Mouse (Mus musculus) hindbrain, embryonic 12.5 days (tissue): ENCODE measurements at regions not wholly inside any gene's neighbourhood (a gene's known extent, or its start where the extent isn't known, plus 50 kb on each side); places are given as distances from the start of the nearest gene placed in this dataset.

ENCODE experiments used
- ATAC-seq: fragments of 200-750 bp; cut with Nextera tagmentation; 2 replicates; pipeline ENCODE4 v1.8.0; 2017; ENCODE audit warnings: moderate TSS enrichment; ENCODE audit not compliant: low FRiP score
- H3K27ac ChIP-seq: fragments of 300-500 bp; sonication (generic); 2 replicates; pipeline ENCODE4 v1.5.1; 2016; ENCODE audit warnings: mild to moderate bottlenecking
- H3K27me3 ChIP-seq: fragments of 300-500 bp; sonication (generic); 2 replicates; pipeline ENCODE4 v1.6.1; 2016; ENCODE audit warnings: mild to moderate bottlenecking
- H3K36me3 ChIP-seq: fragments of 300-500 bp; sonication (generic); 2 replicates; pipeline ENCODE4 v1.6.1; 2016; ENCODE audit warnings: mild to moderate bottlenecking
- H3K4me1 ChIP-seq: fragments of 300-500 bp; sonication (generic); 2 replicates; pipeline ENCODE4 v1.6.1; 2016
- H3K4me2 ChIP-seq: fragments of 300-500 bp; sonication (generic); replicated peaks from 2 replicates; pipeline ENCODE4 v1.6.1; 2016; ENCODE audit warnings: mild to moderate bottlenecking
- H3K4me3 ChIP-seq: fragments of 300-500 bp; sonication (generic); 2 replicates; pipeline ENCODE4 v1.5.1; 2016; ENCODE audit warnings: mild to moderate bottlenecking
- H3K9ac ChIP-seq: fragments of 300-500 bp; sonication (generic); 2 replicates; pipeline ENCODE4 v1.6.1; 2016; ENCODE audit warnings: mild to moderate bottlenecking, moderate library complexity
- H3K9me3 ChIP-seq: fragments of 300-500 bp; sonication (generic); replicated peaks from 2 replicates; pipeline ENCODE4 v1.6.1; 2016; ENCODE audit warnings: mild to moderate bottlenecking
- WGBS: fragments of 180-500 bp; shearing (Covaris S2); methylation state at CpG from one replicate; pipeline ENCODE4 v1.1.7; 2016; 5-methylcytosine and 5-hydroxymethylcytosine counted together

DNA sequence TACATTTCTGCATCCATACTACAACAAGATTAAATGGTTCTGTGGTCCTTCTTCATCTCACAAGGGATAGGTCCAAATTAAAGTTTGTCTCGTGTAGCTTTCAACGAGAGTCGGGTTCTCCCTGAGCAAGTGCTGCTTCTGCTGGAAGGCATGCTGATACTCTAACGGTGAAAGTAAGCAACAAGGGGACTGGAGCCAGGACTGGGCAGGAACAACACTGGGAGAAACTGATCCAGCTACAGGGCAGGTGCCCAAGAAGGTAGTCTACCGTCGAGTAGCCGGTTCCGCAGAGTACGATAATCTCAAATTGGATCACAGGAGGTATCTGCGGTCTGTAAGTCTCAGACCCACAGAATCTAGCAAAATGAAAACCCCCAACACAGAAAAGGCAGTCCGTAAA is 74.2 kb upstream of the Atp2b1 start:
- no peaks in the 10 kb centered on the region for H3K36me3 ChIP-seq
- no peak for ATAC-seq
- WGBS: 96% methylated on average over 11 of the region's 11 CpGs
- no peak overlapping the region for H3K9ac ChIP-seq
- H3K27me3 ChIP-seq: no peaks in the 10 kb centered on the region
- peaks cover 26% of the 10 kb centered on the region for H3K9me3 ChIP-seq
- no peaks in the 10 kb centered on the region for H3K4me1 ChIP-seq
- no peak overlapping the region for H3K4me2 ChIP-seq
- H3K27ac ChIP-seq: no peak overlapping the region
- no peak overlapping the region for H3K4me3 ChIP-seq

DNA sequence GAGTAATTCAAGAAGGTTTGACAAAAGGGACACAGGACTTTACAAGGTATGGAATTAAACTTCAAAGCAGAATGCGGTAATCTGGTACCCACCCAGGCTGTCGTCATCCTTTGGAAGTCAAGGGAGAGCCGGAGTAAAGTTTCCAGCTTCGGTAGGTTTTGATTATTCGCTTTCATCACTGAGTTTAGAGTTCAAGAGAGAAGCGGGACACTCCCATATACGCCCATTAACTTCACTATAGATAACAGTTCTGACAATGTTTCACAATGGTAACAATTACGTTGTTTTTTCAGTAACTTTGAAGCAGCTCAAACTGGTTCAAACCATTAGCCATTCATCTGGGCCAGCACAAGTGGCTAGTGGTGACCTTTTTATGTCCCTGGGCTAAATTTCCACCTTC is 73.8 kb upstream of the Atp2b1 start:
- Histone ChIP-seq H3K27me3 (no peaks in the 10 kb centered on the region), H3K27ac (no peak overlapping the region), H3K4me1 (no peaks in the 10 kb centered on the region), H3K4me3 (no peak overlapping the region), H3K36me3 (no peaks in the 10 kb centered on the region), H3K9me3 (peaks cover 26% of the 10 kb centered on the region), H3K4me2 (no peak overlapping the region), H3K9ac (no peak overlapping the region)
- ATAC-seq: no peak
- 87% methylated on average over 8 of the region's 8 CpGs for WGBS

DNA sequence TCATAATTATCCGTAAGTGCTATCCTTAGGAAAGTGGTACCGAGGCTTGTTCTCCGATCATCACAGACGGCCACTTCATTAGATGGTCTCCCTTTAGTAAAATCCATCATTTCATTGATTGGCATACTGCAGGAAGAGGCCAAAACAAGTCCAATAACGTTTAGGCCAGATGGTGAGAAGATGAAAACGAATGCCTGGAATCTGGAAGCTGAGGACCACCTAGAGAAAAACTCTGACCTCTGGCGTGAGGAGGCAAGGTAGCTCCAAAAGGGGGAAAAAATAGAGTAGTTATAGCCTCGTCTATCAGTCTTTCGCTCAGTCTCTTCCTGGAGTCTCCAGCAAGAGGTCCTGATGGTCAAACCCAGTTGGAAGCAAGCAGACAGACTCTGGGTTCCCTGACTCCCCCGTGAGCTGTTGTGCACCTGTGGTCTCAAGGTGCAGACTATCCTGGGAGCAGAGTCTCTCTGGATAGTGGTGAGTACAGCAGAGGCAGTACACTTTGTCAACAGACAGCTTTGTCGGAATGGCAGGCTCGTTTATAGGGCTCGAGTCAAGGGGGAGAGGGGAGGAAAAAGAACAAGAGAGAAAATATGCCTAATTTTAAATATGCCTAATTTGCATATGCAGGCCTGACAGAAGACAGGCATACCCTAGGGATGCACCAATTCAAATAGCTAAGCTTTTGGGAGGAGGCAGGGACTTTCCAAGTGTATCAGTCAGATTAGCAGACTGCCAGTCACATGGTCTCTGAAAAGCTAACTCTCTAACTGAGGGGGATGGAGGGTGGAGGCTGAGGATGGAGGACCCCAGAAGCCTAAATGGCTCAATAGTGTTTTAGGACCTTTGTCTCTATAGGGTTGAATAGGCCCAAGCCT is 73.0 kb upstream of the Atp2b1 start:
- no peak for ATAC-seq
- Histone ChIP-seq H3K4me1 (no peaks in the 10 kb centered on the region), H3K27ac (no peak overlapping the region), H3K36me3 (no peaks in the 10 kb centered on the region), H3K9ac (no peak overlapping the region), H3K4me3 (no peak overlapping the region), H3K9me3 (peaks cover 26% of the 10 kb centered on the region), H3K27me3 (no peaks in the 10 kb centered on the region), H3K4me2 (no peak overlapping the region)
- 85% methylated on average over 13 of the region's 13 CpGs for WGBS

DNA sequence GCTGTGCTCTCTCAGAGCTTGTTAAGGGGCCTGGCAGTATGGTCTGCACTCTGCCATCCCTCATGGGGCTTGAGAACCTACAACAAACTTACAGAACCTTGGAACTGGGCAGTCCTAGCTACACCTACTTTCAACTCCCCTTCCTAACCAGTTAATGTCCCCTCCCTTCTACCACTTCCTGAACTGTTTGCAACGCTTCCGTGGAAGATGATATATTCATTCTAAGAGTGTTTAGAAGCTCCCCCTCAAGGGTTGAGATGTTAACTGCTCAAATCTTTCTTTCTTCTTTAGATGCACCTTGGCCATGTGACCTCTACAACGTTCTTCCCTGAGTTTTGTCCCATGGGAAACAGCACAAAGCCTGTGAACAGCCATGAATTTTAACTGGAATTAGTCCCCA is 72.3 kb upstream of the Atp2b1 start:
- ATAC-seq: no peak
- no peak overlapping the region for H3K9ac ChIP-seq
- no peaks in the 10 kb centered on the region for H3K27me3 ChIP-seq
- H3K36me3 ChIP-seq: no peaks in the 10 kb centered on the region
- WGBS: 86% methylated on average over 3 of the region's 3 CpGs
- H3K27ac ChIP-seq: no peak overlapping the region
- H3K4me2 ChIP-seq: no peak overlapping the region
- peaks cover 26% of the 10 kb centered on the region for H3K9me3 ChIP-seq
- H3K4me1 ChIP-seq: no peaks in the 10 kb centered on the region
- no peak overlapping the region for H3K4me3 ChIP-seq

DNA sequence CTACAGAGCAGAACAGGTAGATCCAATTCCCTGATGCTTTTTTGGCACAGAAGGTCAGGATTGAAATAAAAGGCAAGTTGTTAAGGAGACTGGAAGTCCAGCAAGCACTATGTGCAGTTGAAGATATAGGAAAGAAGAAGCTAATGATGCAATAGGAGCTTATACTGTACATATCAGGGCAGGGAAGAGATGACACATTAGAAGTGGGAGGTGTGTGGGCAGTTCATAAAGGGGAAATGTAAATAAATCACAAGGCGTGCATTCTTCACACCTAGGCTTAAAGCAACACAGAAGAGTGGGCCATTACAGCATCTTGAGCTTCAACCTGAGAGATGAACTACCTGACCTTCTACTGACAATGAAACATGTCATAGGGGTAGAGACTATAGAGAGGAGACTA is 71.5 kb upstream of the Atp2b1 start:
- no peak for ATAC-seq
- no peak overlapping the region for H3K9ac ChIP-seq
- 91% methylated on average over 1 of the region's 1 CpGs for WGBS
- no peaks in the 10 kb centered on the region for H3K4me1 ChIP-seq
- no peak overlapping the region for H3K27ac ChIP-seq
- no peaks in the 10 kb centered on the region for H3K36me3 ChIP-seq
- H3K9me3 ChIP-seq: peaks cover 26% of the 10 kb centered on the region
- H3K4me3 ChIP-seq: no peak overlapping the region
- H3K27me3 ChIP-seq: no peaks in the 10 kb centered on the region
- no peak overlapping the region for H3K4me2 ChIP-seq

DNA sequence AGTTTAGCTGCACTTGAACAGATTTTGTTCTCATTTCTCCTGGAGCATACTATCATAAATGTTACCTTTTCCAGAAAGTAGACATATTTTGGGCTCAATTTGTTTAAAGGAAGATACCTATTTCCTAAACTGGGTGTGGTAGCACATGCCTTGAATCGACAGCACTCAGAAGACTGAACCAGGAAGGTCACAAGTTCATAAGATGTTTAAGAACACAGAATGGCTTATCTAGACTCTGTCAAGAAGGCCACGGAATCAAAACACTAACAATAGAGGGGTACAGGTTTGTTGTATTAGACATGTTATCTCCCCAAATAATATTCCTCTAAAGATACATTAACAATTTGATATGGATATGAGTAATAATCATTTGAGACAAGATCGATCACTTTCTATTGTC is 64.4 kb upstream of the Atp2b1 start:
- H3K4me1 ChIP-seq: no peaks in the 10 kb centered on the region
- no peak overlapping the region for H3K27ac ChIP-seq
- no peaks in the 10 kb centered on the region for H3K27me3 ChIP-seq
- ATAC-seq: no peak
- H3K4me2 ChIP-seq: no peak overlapping the region
- H3K4me3 ChIP-seq: no peak overlapping the region
- no peaks in the 10 kb centered on the region for H3K36me3 ChIP-seq
- H3K9me3 ChIP-seq: 0 out of 2 replicates have a peak, but pooled peaks cover under 1% of the 10 kb centered on the region
- no peak overlapping the region for H3K9ac ChIP-seq
- 94% methylated on average over 3 of the region's 3 CpGs for WGBS

DNA sequence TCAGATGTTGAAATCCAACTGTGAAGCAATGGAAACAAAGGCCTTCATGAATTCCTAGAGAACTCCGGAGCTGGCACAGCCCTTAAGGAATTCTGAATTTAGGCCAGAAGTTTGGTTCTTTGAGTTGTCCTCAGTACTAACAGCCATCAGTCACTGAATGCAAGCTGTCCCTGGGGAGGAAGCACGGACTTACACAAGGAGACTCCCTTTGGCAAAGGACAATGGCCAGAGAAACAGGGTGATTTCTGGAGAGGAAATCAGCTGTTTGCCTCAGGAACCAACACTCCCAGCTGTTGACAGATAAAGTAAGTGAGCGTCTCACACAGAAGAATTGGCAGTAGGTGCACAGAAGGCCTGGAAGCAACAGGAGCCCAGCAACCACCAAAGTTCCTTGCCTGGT is 56.8 kb upstream of the Atp2b1 start:
- WGBS: 34% methylated on average over 3 of the region's 3 CpGs
- no peak overlapping the region for H3K9ac ChIP-seq

DNA sequence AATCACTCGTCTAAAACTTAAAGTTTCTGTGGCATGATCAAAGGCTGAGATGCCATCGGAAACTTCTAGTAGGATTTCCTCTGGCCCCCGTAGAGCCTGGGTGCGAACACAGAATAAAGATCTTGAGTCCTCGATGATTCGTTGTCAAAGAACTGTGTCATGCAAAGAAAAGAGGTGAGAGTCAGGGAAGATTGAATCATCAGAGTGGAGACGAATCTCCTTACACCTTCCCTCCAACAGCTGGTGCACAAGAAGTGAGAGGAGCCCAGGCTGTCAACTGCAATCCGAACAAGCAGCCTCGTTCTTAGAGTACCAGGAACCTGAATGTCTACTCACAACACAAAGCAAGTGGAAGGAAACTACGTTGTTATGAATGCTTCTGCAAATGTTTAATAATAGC is 52.7 kb upstream of the Atp2b1 start:
- Histone ChIP-seq H3K36me3 (no peaks in the 10 kb centered on the region), H3K4me1 (no peaks in the 10 kb centered on the region), H3K4me3 (no peak overlapping the region), H3K27ac (no peak overlapping the region), H3K4me2 (no peak overlapping the region), H3K27me3 (no peaks in the 10 kb centered on the region), H3K9me3 (no peaks in the 10 kb centered on the region), H3K9ac (no peak overlapping the region)
- ATAC-seq: no peak
- WGBS: 89% methylated on average over 10 of the region's 10 CpGs

More for the DNA sequence above, 56.8 kb upstream of the Atp2b1 start:
- Histone ChIP-seq H3K9me3 (no peaks in the 10 kb centered on the region), H3K36me3 (no peaks in the 10 kb centered on the region), H3K4me3 (no peak overlapping the region), H3K27me3 (no peaks in the 10 kb centered on the region), H3K27ac (no peak overlapping the region), H3K4me2 (no peak overlapping the region), H3K4me1 (no peaks in the 10 kb centered on the region)
- no peak for ATAC-seq

DNA sequence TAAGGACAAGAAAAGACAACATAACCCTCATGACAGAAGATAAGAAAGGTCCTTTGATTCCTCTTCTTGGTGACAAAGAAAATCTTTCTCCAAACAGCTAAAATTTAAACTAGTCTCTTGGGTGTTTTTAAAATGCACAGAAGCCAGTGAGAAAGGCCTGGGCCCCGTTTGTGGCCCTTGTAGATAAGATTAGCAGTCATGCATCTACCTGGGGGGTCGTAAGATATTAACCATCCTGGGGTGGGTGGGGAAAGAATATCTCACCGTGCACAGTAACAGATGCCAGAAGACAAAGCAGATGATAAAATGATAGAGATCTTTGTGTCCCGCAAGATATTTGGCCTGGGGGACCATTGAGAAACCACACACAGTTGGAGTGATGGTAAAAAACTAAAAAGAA is 51.5 kb upstream of the Atp2b1 start:
- H3K4me3 ChIP-seq: no peak overlapping the region
- no peak overlapping the region for H3K27ac ChIP-seq
- no peak overlapping the region for H3K4me2 ChIP-seq
- H3K4me1 ChIP-seq: no peaks in the 10 kb centered on the region
- H3K36me3 ChIP-seq: no peaks in the 10 kb centered on the region
- H3K9ac ChIP-seq: no peak overlapping the region
- 73% methylated on average over 4 of the region's 4 CpGs for WGBS
- no peaks in the 10 kb centered on the region for H3K9me3 ChIP-seq
- no peak for ATAC-seq
- H3K27me3 ChIP-seq: no peaks in the 10 kb centered on the region

DNA sequence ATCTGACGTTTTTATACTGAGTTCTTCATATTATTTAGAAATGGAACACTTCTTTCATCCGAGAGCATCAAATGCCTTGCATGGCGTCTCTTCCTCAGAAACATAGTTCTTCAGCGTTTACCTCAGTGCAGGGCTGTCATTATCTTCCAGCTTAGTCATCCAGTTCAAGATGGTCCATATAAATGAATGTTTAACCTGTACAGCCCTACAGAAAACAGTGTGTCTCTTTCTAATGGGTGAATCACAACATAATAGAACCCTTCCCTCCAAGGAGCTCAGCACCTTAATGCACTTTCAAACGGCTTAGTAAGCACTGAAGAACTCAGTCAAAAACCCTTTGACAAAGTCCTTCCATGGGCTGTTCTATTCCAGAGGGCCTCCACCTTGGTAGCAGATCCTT is 49.8 kb upstream of the Atp2b1 start:
- WGBS: 89% methylated on average over 5 of the region's 5 CpGs

More for the DNA sequence above, 49.8 kb upstream of the Atp2b1 start:
- Histone ChIP-seq H3K4me3 (no peak overlapping the region), H3K4me2 (no peak overlapping the region), H3K9me3 (no peaks in the 10 kb centered on the region), H3K9ac (no peak overlapping the region), H3K27ac (no peak overlapping the region), H3K36me3 (no peaks in the 10 kb centered on the region), H3K4me1 (no peaks in the 10 kb centered on the region), H3K27me3 (no peaks in the 10 kb centered on the region)
- no peak for ATAC-seq
